Mouse (Mus musculus) forebrain, embryonic 15.5 days (tissue): ENCODE results near the gene Pecam1. TPM values are rescaled to one million over a fixed set of nuclear protein-coding genes. Genes with fewer than 3 reads are reported as not detected.
A peak's percentile ranks its signal among the peaks of the same experiment; 100 is the strongest.

ENCODE experiments used
- ATAC-seq: fragments of 200-750 bp; cut with Nextera tagmentation; replicated peaks from 2 replicates; pipeline ENCODE4 v1.8.0; 2017; ENCODE audit warnings: mild to moderate bottlenecking, moderate TSS enrichment, moderate library complexity
- H3K27ac ChIP-seq: fragments of 300-500 bp; sonication (generic); replicated peaks from 2 replicates; pipeline ENCODE4 v1.5.1; 2015; ENCODE audit warnings: mild to moderate bottlenecking, inconsistent platforms
- H3K27me3 ChIP-seq: fragments of 300-500 bp; sonication (generic); 2 replicates; pipeline ENCODE4 v1.6.1; 2015; ENCODE audit warnings: inconsistent platforms
- H3K36me3 ChIP-seq: fragments of 300-500 bp; sonication (generic); 2 replicates; pipeline ENCODE4 v1.6.1; 2015; ENCODE audit warnings: mild to moderate bottlenecking, inconsistent platforms
- H3K4me1 ChIP-seq: fragments of 300-500 bp; sonication (generic); 2 replicates; pipeline ENCODE4 v1.6.1; 2015; ENCODE audit warnings: inconsistent platforms
- H3K4me2 ChIP-seq: fragments of 300-500 bp; sonication (generic); replicated peaks from 2 replicates; pipeline ENCODE4 v1.6.1; 2015; ENCODE audit warnings: mild to moderate bottlenecking, inconsistent platforms
- H3K4me3 ChIP-seq: fragments of 300-500 bp; sonication (generic); 2 replicates; pipeline ENCODE4 v1.5.1; 2015; ENCODE audit warnings: mild to moderate bottlenecking, inconsistent platforms
- H3K9ac ChIP-seq: fragments of 300-500 bp; sonication (generic); replicated peaks from 2 replicates; pipeline ENCODE4 v1.6.1; 2015; ENCODE audit warnings: mild to moderate bottlenecking, inconsistent platforms
- H3K9me3 ChIP-seq: fragments of 300-500 bp; sonication (generic); 2 replicates; pipeline ENCODE4 v1.6.1; 2016; ENCODE audit warnings: inconsistent platforms
- WGBS: fragments of 180-500 bp; shearing (Covaris S2); methylation state at CpG from one replicate; pipeline ENCODE4 v1.1.7; 2015; ENCODE audit warnings: mixed read lengths; 5-methylcytosine and 5-hydroxymethylcytosine counted together
- microRNA-seq: library from miRNA; unstranded; fragments of <30 nt; microRNA quantifications from one replicate; pipeline ENCODE4, GENCODE M21; 2016
- polyA plus RNA-seq: library from polyadenylated mRNA; unstranded; fragments of >200 nt; fragmentation: Nextera tagmentation; extraction: Ambion mirVana; gene quantifications from 2 replicates; pipeline ENCODE4 v1.2.1, GENCODE M21; 2015

Gene Pecam1
- polyA plus RNA-seq, 1 experiment from 2014 or later = 12.1 TPM

GRCm38 (mm10) chr11:106607316-106607715, 143.1 kb downstream of the Pecam1 start:
- H3K27ac ChIP-seq = no peak overlapping the region
- no peak overlapping the region for H3K4me3 ChIP-seq
- no peak overlapping the region for H3K4me2 ChIP-seq

GRCm38 (mm10) chr11:106606042-106606441, 144.4 kb downstream of the Pecam1 start:
- Histone ChIP-seq H3K4me2 (no peak overlapping the region), H3K27me3 (no peaks in the 10 kb centered on the region), H3K9ac (no peak overlapping the region), H3K9me3 (no peaks in the 10 kb centered on the region), H3K27ac (no peak overlapping the region; the same call in 1 of the 2 replicates), H3K4me1 (peaks cover 6% of the 10 kb centered on the region), H3K36me3 (0 out of 2 replicates have a peak, but pooled peaks cover 4% of the 10 kb centered on the region), H3K4me3 (no peak overlapping the region)
- 36% methylated on average over 5 of the region's 5 CpGs for WGBS
- no peak for ATAC-seq

More at GRCm38 (mm10) chr11:106607316-106607715, 143.1 kb downstream of the Pecam1 start:
- WGBS = 61% methylated on average over 6 of the region's 6 CpGs
- no peaks in the 10 kb centered on the region for H3K9me3 ChIP-seq
- no peak overlapping the region for H3K9ac ChIP-seq
- peaks cover 5% of the 10 kb centered on the region; the same call in 1 of the 2 replicates for H3K27me3 ChIP-seq
- peaks cover 16% of the 10 kb centered on the region for H3K4me1 ChIP-seq
- H3K36me3 ChIP-seq = 0 out of 2 replicates have a peak, but pooled peaks cover 4% of the 10 kb centered on the region
- ATAC-seq = no peak

Small RNA genes within 50 kb of the gene (microRNA-seq; reads per million reads assigned to microRNA genes)
- not detected for gene Gm25994
- 13.0 reads per million, percentile 28 among the genes with 10 or more reads in this experiment for gene Mir3064

Other genes starting within 250 kb of the Pecam1 start
- 14.0 and 15.2 TPM in 2 replicates for gene Tex2, start 137.2 kb downstream of the Pecam1 start, polyA plus RNA-seq
- gene Milr1, start 598 bp upstream of the Pecam1 start, polyA plus RNA-seq = 0.52 and 1.2 TPM in 2 replicates
- 9.9 and 11.0 TPM in 2 replicates for gene Polg2, start 28.9 kb upstream of the Pecam1 start, polyA plus RNA-seq
- 512 and 520 TPM in 2 replicates for gene Ddx5, start 38.6 kb upstream of the Pecam1 start, polyA plus RNA-seq
- gene Cep95, start 38.6 kb upstream of the Pecam1 start, polyA plus RNA-seq = 20.5 and 21.2 TPM in 2 replicates
- gene Smurf2, start 170.1 kb upstream of the Pecam1 start, polyA plus RNA-seq = 15.4 and 16.0 TPM in 2 replicates
- gene Kpna2, start 248.9 kb upstream of the Pecam1 start, polyA plus RNA-seq = 262 and 282 TPM in 2 replicates